Mouse (Mus musculus): ENCODE data around the gene Pde4b.

DNA sequence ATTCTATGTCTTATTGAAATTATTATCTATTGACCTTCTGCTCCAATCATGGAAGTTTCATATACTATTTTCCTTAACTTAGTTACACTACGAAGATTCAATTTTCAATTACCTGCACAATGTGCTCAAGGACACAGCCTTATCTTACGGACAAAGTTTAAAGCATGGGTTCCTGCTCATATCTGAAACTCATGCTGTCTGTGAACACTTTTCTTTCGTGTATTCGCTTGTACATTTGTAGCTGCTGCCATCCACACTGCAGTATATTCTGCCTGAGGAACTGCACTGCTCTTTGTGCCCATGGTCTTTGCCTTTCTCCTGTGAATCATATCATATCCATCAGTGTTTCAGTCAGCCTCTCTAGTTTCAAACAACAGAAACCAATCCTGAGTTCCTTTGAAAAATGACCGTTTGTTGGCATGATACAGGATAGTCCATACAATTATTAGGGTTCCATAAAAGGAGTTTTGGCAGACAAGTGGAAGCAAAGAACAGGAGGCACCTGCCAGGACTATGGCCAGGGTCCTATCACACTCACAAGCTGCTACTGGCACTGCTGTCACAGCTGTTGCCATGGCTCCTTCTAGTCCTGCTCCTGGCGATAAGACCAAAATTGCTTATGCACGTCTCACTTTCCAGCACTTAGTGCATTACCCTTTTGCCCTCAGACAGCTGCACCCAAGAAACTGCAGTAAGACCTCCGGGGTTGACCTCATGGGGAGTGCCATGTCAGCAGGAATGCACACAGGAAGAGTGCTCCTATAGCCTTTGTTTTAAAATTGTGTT lies 359.0 kb downstream of the Pde4b start:
- TF ChIP-seq POLR2A (IDR thresholded peaks at IDR 0.05; ENCODE audit: extremely low read depth, insufficient read depth, low read length) (no peak), CTCF (IDR thresholded peaks at IDR 0.05; ENCODE audit: low read depth, low read length) (no peak)
